Mouse (Mus musculus) spleen, adult 2 months (tissue): ENCODE results near the gene Mns1.

Source experiments
- CTCF ChIP-seq: fragments of 200-500 bp; IDR thresholded peaks from 2 replicates; pipeline ENCODE4 v1.5.1; 2011; ENCODE audit warnings: mild to moderate bottlenecking, inconsistent platforms; ENCODE audit not compliant: insufficient read depth, insufficient read length, insufficient replicate concordance; ENCODE audit errors: extremely low read depth
- POLR2A ChIP-seq: fragments of 200-500 bp; IDR thresholded peaks from 2 replicates; pipeline ENCODE4 v1.6.1; 2011; ENCODE audit warnings: low read depth, low read length, inconsistent platforms

DNA sequence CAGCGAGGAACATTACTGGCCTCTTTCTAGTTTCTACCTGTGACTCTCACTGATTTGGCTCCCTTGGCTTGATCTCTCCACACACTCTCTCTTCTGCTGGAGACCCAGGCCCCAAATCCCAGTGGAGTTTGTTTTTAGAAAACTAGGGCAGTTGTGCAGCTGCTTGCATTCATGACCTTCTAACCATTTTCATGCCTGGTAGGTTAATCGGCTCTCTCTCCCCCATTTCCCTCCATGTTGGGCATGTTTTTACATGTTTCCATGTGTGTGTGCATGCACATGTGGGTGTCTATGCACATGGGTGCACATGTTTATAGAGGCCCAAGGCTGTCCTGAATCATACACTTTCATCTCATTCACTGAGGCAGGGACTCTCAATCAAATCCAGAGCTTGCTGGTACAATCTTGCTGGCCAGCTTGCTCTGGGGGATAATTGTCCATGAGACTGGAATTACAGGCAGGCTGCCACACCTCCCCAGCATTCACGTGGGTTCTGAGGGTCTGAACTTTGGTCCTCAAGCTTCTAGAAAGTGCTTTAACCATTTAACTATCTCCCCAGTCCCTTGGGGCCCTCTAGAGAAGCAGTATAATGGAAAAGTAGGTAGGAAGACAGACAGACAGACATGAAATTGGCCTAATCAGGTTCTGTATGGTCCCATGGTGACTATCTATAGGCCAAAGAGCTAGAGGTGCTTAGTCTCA lies 56.3 kb downstream of the Mns1 start:
- TF ChIP-seq POLR2A, result no peak
- TF ChIP-seq CTCF, result no peak
